Mouse (Mus musculus) cerebellum, adult 2 months (tissue): ENCODE data around the gene Iqce.

ENCODE experiments used
- CTCF ChIP-seq: fragments of 200-500 bp; IDR thresholded peaks from 2 replicates; pipeline ENCODE4 v1.5.1; 2011; ENCODE audit warnings: low read depth, mild to moderate bottlenecking, control low read depth, low read length, moderate library complexity, borderline replicate concordance; ENCODE audit not compliant: insufficient read depth
- POLR2A ChIP-seq: fragments of 200-500 bp; IDR thresholded peaks from 2 replicates; pipeline ENCODE4 v1.6.1; 2011; ENCODE audit warnings: low read length, control low read depth, borderline replicate concordance; ENCODE audit not compliant: insufficient read depth

- no peak for TF ChIP-seq CTCF
- no peak for TF ChIP-seq POLR2A
These were observed 64.2 kb downstream of the Iqce start for GRCm38 (mm10) chr5:140637989-140638388.
